Mouse (Mus musculus) MEL (cell line): ENCODE data around the gene Mettl13.

ENCODE experiments used
- CTCF ChIP-seq, 3 experiments: IDR thresholded peaks in 2 of 3; conservative IDR thresholded peaks in 1 of 3; 2 replicates each; pipeline ENCODE4 v1.5.1; 2011 to 2012; ENCODE audit warnings: low read length in 3 of 3, low read depth in 2 of 3, mild to moderate bottlenecking in 2 of 3, improper control_type of control experiment in 1 of 3, inconsistent platforms in 1 of 3, mixed read lengths in 1 of 3, moderate library complexity in 1 of 3; ENCODE audit not compliant: control insufficient read depth in 1 of 3, insufficient read depth in 1 of 3, poor library complexity in 1 of 3, severe bottlenecking in 1 of 3
- GATA1 ChIP-seq: IDR thresholded peaks from 2 replicates; pipeline ENCODE4 v1.6.1; 2011; ENCODE audit warnings: low read depth, low read length, improper control_type of control experiment
- MAX ChIP-seq: IDR thresholded peaks from 2 replicates; pipeline ENCODE4 v1.6.1; 2011; ENCODE audit warnings: low read length, improper control_type of control experiment
- MEF2A ChIP-seq: IDR thresholded peaks from 2 replicates; pipeline ENCODE4 v1.6.1; 2014; ENCODE audit warnings: low read depth, mild to moderate bottlenecking, inconsistent platforms, low read length, improper control_type of control experiment; ENCODE audit not compliant: poor library complexity, insufficient replicate concordance, severe bottlenecking; ENCODE audit errors: extremely low read depth
- TAL1 ChIP-seq: IDR thresholded peaks from 2 replicates; pipeline ENCODE4 v1.6.1; 2012; ENCODE audit warnings: mild to moderate bottlenecking, inconsistent platforms, low read length, moderate library complexity, mixed read lengths

- TF ChIP-seq MAX (no peak), GATA1 (no peak), CTCF (IDR thresholded peaks at IDR 0.05 in 2 of 3, conservative IDR thresholded peaks at IDR 0.05 in 1 of 3; ENCODE audit: control insufficient read depth in 1 of 3, insufficient read depth in 1 of 3, low read depth in 2 of 3, low read length in 3 of 3, poor library complexity in 1 of 3, severe bottlenecking in 1 of 3) (no peak), MEF2A (no peak), TAL1 (no peak)
These were observed 49.2 kb upstream of the Mettl13 start for GRCm38 (mm10) chr1:162597379-162598102.
